Mouse (Mus musculus): Measurements from ENCODE around the gene Rere. TPM values are rescaled to one million over a fixed set of nuclear protein-coding genes. Genes with fewer than 3 reads are reported as not detected.
A peak's percentile ranks its signal among the peaks of the same experiment; 100 is the strongest.

Gene Rere
- total and polyA plus RNA-seq, 3 experiments: 4.1 to 31.8 TPM; not detected in 1

GRCm38 (mm10) chr4:150461427-150462189, 180.2 kb downstream of the Rere start (continued):
- TF ChIP-seq HCFC1 (IDR thresholded peaks at IDR 0.05; ENCODE audit: low read depth, low read length) (0 out of 2 replicates have a peak, but pooled peaks have one; percentile 31), ZC3H11A (IDR thresholded peaks at IDR 0.05; ENCODE audit: low read depth, low read length) (peak; percentile 14), MAZ (IDR thresholded peaks at IDR 0.05; ENCODE audit: low read depth, low read length) (peak; percentile 97), POLR2A (IDR thresholded peaks at IDR 0.05; ENCODE audit: control insufficient read depth in 1 of 2, insufficient read depth in 1 of 2, low read depth in 1 of 2, low read length in 2 of 2, poor library complexity in 1 of 2) (no peak), KAT2A (conservative IDR thresholded peaks at IDR 0.05; ENCODE audit: low read depth, low read length) (peak; percentile 48; the same call in 1 of the 2 replicates), JUND (IDR thresholded peaks at IDR 0.05; ENCODE audit: low read depth, low read length) (peak; percentile 83; the same call in 1 of the 2 replicates), POLR2AphosphoS5 (IDR thresholded peaks at IDR 0.05; ENCODE audit: borderline replicate concordance, low read depth, low read length) (no peak), ZNF384 (IDR thresholded peaks at IDR 0.05; ENCODE audit: low read depth, low read length) (peak; percentile 52; the same call in 1 of the 2 replicates), RCOR1 (IDR thresholded peaks at IDR 0.05; ENCODE audit: low read depth, low read length) (peak; percentile 92), ZMIZ1 (IDR thresholded peaks at IDR 0.05; ENCODE audit: low read depth, low read length) (peak; percentile 48; the same call in 1 of the 2 replicates), SMC3 (IDR thresholded peaks at IDR 0.05; ENCODE audit: low read depth, low read length) (no peak; the same call in 1 of the 2 replicates)

GRCm38 (mm10) chr4:150462367-150462766, 180.9 kb downstream of the Rere start:
- H3K27ac ChIP-seq (ENCODE audit: control insufficient read depth, low read depth, low read length): peak overlapping the region; percentile 46
- H3K4me3 ChIP-seq (ENCODE audit: control insufficient read depth in 1 of 2, insufficient read depth in 1 of 2, low read depth in 2 of 2, low read length in 2 of 2): no peak overlapping the region
- peak overlapping the region; percentile 1; the same call in 1 of the 2 replicates for H3K9ac ChIP-seq (ENCODE audit: control insufficient read depth, low read depth, low read length, poor library complexity, severe bottlenecking)
- H3K79me2 ChIP-seq (ENCODE audit: control insufficient read depth, insufficient read depth, low read length, poor library complexity): peaks cover 8% of the 10 kb centered on the region
- TF ChIP-seq UBTF (IDR thresholded peaks at IDR 0.05; ENCODE audit: borderline replicate concordance, insufficient read depth, low read depth, low read length): no peak
- TF ChIP-seq ZMIZ1 (IDR thresholded peaks at IDR 0.05; ENCODE audit: low read depth, low read length): no peak
- TF ChIP-seq GATA1 (IDR thresholded peaks at IDR 0.05; ENCODE audit: low read depth, low read length): no peak
- TF ChIP-seq POLR2AphosphoS5 (IDR thresholded peaks at IDR 0.05; ENCODE audit: borderline replicate concordance, low read depth, low read length): no peak
- TF ChIP-seq ETS1 (IDR thresholded peaks at IDR 0.05; ENCODE audit: low read depth, low read length): no peak
- no peak for TF ChIP-seq MAZ (IDR thresholded peaks at IDR 0.05; ENCODE audit: low read depth, low read length)
- no peak for TF ChIP-seq CHD2 (IDR thresholded peaks at IDR 0.05; ENCODE audit: low read length)
- TF ChIP-seq USF1 (IDR thresholded peaks at IDR 0.05; ENCODE audit: low read depth, low read length): no peak
- TF ChIP-seq RCOR1 (IDR thresholded peaks at IDR 0.05; ENCODE audit: low read depth, low read length): no peak
- no peak for TF ChIP-seq MAFK (IDR thresholded peaks at IDR 0.05; ENCODE audit: borderline replicate concordance, low read depth, low read length)
- no peak for TF ChIP-seq ZKSCAN1 (IDR thresholded peaks at IDR 0.05; ENCODE audit: low read depth, low read length)
- peak; percentile 38 for DNase-seq (ENCODE audit: low read depth, low spot score)
- no peaks in the 10 kb centered on the region for H3K9me3 ChIP-seq (replicated peaks; ENCODE audit: insufficient read depth, low read length)
- no peaks in the 10 kb centered on the region for H3K27me3 ChIP-seq (ENCODE audit: control insufficient read depth in 1 of 2, insufficient read depth in 2 of 2, low read length in 2 of 2)
- H3K4me1 ChIP-seq (ENCODE audit: control insufficient read depth in 1 of 2, insufficient read depth in 2 of 2, low read length in 2 of 2): peaks cover 39 to 47% of the 10 kb centered on the region in 2 experiments
- H3K36me3 ChIP-seq (ENCODE audit: control insufficient read depth in 1 of 2, insufficient read depth in 2 of 2, low read length in 2 of 2): peaks cover 0 to 51% of the 10 kb centered on the region in 2 experiments; a peak in 2 of 4 replicates

Data from MEL (cell line).